Mouse (Mus musculus) thymus, postnatal 36 days (tissue): ENCODE measurements around the gene Selplg.
"Not testable (repeated sequence)": the region's sequence is repeated elsewhere in the genome, so short reads cannot be mapped to it uniquely, and the experiment has no call there.

Experiments
- DNase-seq, 2 experiments: peaks; one replicate each; pipeline ENCODE4 v3.0.0; 2022; ENCODE audit warnings: mixed read lengths in 2 of 2

The Selplg gene

GRCm38 (mm10) chr5:113789075-113789788 is 43.2 kb downstream of the Selplg start:
- DNase-seq: no peak

DNA sequence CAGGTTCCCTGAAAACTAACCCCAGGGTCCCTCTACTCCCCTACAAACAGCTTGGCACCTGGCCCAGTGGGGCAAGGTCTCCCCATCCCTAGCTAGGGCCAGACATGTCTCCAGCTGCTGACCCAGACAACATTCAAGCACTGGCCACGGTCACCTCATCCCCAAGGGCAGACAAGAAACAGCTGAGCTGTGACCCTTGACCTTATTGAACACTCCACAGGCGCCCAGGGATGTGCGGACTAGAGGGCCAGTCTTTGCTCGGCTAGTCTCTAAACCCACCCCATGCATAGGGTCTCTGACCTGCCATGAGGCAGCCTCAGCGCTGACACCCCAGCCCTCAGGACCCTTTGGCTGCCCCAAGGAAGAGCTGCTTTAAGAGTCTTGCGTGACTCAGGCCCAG is 43.8 kb downstream of the Selplg start:
- DNase-seq: no peak

GRCm38 (mm10) chr5:113786985-113787384 is 45.5 kb downstream of the Selplg start:
- DNase-seq: peak; percentile 40 to 62

DNA sequence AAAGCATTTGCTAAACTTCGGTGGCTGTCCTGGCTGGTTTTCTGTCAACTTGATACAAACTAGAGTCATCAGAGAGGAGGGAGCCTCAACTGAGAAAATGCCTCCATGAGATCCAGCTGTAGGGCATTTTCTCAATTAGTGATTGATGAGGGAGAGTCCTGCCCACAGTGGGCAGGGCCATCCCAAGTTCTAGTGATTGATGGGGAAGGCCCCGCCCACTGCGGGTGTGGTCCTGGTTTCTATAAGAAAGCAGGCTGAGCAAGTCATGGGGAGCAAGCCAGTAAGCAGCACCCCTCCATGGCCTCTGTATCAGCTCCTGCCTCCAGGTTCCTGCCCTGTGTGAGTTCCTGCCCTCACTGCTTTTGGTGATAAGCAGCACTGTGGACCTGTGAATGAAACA is 48.3 kb downstream of the Selplg start:
- DNase-seq: not testable (repeated sequence)

DNA sequence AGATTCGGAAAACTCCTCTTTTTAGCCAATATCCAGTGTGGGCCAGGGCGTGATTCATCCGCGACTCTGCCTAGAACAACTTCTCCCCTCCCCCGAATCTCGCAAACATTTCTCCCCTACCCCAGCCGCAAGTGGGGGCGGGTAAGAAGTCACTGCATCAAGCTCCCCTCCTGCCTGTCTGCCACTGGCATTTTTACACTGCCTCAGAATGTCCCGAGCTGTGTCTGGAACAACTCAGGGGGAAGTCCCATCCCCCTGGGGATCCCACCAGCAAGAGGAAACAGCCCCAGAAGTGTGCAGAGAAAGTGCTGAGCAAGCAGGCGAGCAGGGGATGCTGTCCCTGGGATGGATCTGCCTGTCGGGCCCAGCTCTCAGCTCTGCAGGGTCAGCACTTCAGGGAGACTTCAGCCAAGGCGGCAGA is 48.9 kb downstream of the Selplg start:
- no peak for DNase-seq

DNA sequence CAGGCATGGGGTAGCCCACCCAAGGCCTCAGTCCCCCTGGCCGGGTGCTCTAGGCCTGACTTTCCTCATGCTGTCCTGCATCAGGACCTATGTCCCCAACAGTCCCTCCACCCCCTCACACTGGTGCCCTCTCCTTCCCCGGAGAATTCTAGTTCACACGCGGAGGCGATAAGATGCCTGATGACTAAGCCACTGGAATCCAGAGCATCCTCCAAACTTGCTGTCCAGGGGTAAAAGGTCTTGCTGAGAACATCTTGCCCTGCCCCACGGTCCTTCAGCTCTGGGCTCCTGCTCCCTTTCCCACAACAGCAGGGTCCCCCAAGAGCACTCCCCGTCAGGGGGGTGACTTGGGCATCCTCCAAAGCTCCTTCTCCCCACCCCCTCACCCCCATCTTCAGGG is 49.8 kb downstream of the Selplg start:
- DNase-seq: no peak

GRCm38 (mm10) chr5:113781875-113782274 is 50.6 kb downstream of the Selplg start:
- DNase-seq: no peak

DNA sequence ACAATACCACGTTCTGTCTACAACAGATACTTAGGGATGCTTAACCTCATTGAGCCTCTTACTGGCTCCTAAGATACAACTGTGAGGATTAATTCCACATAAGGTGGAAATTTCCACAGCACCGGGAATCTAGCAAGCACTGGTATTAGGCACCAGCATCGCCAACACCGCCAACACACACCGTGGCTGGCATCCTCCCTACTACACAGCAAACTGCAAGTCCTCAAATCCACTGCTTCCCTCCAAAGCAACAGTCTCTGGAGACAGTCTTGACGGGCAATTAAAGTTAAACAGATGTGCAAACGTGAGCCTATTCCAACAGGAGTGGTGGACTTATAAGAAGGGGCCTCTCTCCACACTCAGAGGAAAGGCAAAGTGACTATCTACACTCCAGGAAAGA is 51.2 kb downstream of the Selplg start:
- no peak for DNase-seq

GRCm38 (mm10) chr5:113780763-113781162 is 51.7 kb downstream of the Selplg start:
- no peak for DNase-seq

DNA sequence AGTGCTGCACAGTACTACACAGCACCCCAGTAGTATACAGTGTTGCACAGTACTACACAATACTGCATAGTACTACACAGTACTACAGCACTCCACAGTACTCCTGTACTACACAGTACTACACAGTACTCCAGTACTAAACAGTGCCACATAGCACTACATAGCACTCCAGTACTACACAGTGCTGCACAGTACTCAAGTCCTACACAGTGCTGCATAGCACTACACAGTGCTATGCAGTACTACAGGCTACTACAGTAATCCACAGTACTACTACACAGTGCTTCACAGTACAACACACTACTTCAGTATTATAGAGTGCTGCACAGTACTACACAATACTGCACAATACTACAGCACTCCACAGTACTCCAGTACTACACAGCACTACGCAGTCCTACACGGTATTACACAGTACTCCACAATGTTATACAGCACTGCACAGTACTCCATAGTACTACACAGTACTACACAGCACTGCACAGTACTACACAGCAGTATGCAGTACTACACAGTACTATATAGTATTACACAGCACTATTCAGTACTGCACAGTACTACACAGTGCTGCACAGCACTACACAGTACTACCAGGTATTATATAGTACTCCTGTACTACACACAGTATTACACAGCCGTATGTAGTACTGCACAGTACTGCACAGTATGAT is 52.2 kb downstream of the Selplg start:
- no peak for DNase-seq

GRCm38 (mm10) chr5:113779569-113779968 is 52.9 kb downstream of the Selplg start:
- DNase-seq: no peak

GRCm38 (mm10) chr5:113777728-113778127 is 54.7 kb downstream of the Selplg start:
- peak; percentile 33 to 46 for DNase-seq

- DNase-seq: peak in 1 of 2 experiments; percentile 14
Measured at GRCm38 (mm10) chr5:113776896-113777226, 55.6 kb downstream of the Selplg start.

DNA sequence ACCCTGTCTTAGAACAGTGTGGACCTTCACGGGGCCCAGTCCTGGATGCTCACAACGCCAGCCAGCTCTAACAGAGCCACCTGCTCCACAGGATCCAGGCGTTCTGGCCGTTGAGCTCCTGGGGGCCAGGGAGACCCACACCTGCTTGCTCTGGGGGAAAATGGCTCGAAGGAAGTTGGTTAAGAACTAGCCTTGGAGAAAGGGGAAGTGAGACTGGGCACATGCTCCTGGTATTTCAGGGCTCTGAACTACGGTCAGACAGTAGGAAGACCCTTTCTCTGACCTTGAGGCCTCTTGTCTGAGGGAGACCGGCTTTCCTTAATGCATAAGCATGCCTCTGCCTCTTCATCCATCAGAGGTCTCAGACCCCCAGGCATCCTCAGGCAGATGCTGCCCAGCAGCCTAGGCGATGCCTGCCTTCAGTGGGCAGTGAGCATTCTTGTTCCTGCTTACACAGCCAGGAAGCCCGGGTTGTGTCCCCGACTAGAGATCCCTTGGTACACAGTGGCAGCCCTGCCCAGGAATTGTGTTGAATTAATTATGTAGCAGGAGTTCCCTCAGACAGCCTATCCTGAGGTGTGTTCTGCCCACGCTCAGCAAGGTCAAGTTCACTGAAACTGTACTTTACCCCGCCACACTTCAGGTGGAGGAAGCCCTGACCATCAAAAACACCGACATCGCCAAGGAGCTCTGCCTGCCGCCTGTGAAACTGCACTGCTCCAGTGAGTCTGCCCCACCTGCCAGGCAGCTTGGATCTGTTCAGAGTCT is 56.1 kb downstream of the Selplg start:
- no peak for DNase-seq

DNA sequence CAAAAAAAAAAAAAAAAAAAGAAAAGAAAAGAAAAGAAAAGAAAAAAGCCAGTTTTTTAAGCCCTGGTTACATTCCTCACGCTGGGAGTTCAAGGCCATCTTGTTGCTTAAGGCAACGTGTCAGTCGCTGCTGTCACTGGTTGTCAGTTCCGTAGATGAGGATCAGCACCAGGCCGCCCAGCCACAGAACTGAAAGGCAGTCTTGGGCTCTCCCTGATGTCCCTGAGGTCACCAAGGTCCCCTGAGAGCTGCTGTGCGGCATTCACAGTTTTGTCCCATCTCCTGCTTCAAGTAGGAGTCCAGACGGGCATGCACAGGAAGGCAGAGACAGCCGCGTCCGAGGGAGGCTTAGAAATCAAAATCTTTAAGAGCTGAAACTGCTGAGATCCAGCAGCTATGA is 56.9 kb downstream of the Selplg start:
- DNase-seq: no peak

DNA sequence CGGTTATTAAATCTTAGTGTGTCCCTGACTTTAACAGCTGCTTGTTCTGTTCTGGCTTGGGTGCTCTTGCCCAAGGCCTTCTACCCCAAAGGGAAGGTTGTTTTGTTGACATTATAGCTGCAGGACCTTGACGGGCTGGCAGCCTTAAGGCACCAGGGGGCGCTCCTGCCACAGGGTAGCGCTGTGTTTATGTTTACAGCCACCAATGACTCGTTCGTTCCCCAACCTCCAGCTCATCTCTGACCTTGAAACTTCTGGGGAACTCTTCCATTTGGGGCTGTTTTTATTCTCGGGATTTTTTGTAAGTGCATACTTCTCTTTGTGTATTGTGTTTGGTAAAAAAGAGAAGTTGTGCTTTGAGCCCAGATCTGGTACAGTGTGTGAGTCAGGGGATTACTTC is 58.8 kb downstream of the Selplg start:
- DNase-seq: peak; percentile 88 to 91

- DNase-seq: no peak
Measured at GRCm38 (mm10) chr5:113772905-113773519, 59.4 kb downstream of the Selplg start.

GRCm38 (mm10) chr5:113772450-113772895 is 60.0 kb downstream of the Selplg start, which contains the start of the genes Sart3 and Iscu:
Gene Sart3 (minus strand): TSS chr5:113772510.
Gene Iscu (plus strand): TSS chr5:113772748.
- peak; percentile 95 to 96 for DNase-seq

DNA sequence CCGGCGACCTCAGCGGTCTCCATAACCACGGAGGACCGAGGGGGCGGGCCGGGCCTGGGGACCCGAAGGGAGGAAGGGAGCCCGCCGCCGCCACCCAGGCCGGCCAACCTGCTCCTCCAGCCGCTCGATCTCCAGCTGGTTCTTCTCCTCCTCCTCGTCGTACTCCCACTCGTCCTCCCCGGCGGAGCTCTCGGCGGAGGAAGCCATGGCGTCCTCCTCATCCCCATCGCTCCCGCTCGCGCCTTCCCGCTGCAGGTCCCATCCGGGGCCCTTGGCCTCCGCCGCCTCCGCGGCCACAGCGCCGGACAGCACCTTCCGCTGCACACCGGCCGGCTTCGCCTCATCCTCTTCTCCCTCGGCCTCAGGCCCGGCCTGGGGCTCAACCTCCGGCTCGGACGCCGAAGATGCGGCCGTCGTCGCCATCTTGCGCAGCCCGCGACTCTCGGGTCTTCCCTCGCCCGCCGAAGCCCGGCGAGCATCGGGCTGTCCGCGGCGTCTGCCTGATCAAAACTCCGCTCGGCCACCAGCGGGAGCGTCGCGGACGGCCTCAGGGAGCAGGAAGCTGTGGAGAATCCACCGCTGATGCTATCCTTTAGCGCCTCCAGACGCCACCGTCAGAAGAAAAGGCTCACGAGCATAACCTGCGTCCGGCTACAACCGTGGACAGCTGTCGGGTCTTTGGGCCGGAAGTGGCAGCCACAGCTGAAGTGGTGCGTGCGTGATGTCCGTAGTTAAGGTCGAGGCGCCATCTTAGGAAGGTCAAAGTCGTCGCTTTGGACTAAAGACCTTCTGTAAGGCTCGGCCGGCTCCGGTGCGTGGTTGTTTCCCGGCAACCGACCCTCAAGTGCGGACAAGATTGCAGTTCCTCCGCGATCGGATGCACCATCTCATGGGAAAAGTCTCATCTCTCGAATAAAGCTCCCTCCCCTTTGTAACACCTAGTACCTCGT is 61.0 kb downstream of the Selplg start:
- peak; percentile 83 to 84 for DNase-seq

GRCm38 (mm10) chr5:113768806-113769205 is 63.6 kb downstream of the Selplg start:
- no peak for DNase-seq
